Comparison of ENCODE assay signal across 8 mouse cellular contexts in the genomic region with DNA sequence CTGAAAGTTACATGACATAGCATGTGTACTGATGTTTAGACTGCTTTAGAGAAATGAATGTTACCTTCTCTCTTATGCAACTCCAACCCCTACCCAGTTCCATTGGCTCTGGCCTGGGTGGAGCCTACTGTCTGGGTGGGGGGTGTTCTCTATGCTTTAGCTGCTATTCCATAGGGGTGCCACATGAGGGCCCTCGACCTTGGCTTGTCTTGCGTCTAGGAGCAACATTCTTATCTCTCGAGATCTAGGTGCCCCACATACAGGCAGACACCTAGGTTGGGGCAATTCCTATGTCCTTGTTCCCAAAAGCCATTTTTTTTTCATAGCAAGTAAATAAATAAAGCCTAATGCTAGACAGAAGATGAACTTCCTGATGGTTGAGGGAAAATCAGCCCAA. TPM values are rescaled to one million over a fixed set of nuclear protein-coding genes. Genes with fewer than 3 reads are reported as not detected.
DNase-seq lines count a peak whose midpoint lies in the region; ATAC-seq and TF ChIP-seq lines count a peak whose summit lies in the region.

No protein-coding gene starts in this region.

- peaks cover 18% of the 10 kb centered on the region for H3K4me1 ChIP-seq in hindbrain, embryonic 16.5 days (ENCODE audit: control insufficient read depth, insufficient read depth, low read depth, low read length)
- H3K4me1 ChIP-seq in midbrain, embryonic 11.5 days (ENCODE audit: control insufficient read depth, insufficient read depth, low read length): peaks cover 22% of the 10 kb centered on the region
- H3K4me1 ChIP-seq in kidney, embryonic 14.5 days (ENCODE audit: control insufficient read depth, insufficient read depth, low read length): peaks cover 10% of the 10 kb centered on the region; the same call in 1 of the 2 replicates

- 3% methylated on average over 3 of the region's 3 CpGs for WGBS in hindbrain, embryonic 16.5 days
- WGBS in midbrain, embryonic 11.5 days: 2% methylated on average over 3 of the region's 3 CpGs
- 1% methylated on average over 3 of the region's 3 CpGs for WGBS in kidney, embryonic 14.5 days

- H3K27me3 ChIP-seq in hindbrain, embryonic 16.5 days (replicated peaks; ENCODE audit: control insufficient read depth, insufficient read depth, low read length): no peaks in the 10 kb centered on the region
- peaks cover 37% of the 10 kb centered on the region for H3K27me3 ChIP-seq in midbrain, embryonic 11.5 days (ENCODE audit: control insufficient read depth, insufficient read depth, low read length)
- peaks cover 48% of the 10 kb centered on the region for H3K27me3 ChIP-seq in kidney, embryonic 14.5 days (ENCODE audit: control insufficient read depth, insufficient read depth, low read length)

- H3K27ac ChIP-seq in layer of hippocampus, adult 2 months: peak overlapping the region; percentile 98
- peak overlapping the region; percentile 82; the same call in 1 of the 2 replicates for H3K27ac ChIP-seq in hindbrain, embryonic 16.5 days (ENCODE audit: low read depth, low read length)
- no peak overlapping the region for H3K27ac ChIP-seq in midbrain, embryonic 11.5 days (ENCODE audit: low read depth, low read length)
- H3K27ac ChIP-seq in kidney, embryonic 14.5 days (ENCODE audit: low read depth, low read length): no peak overlapping the region

- H3K9me3 ChIP-seq in hindbrain, embryonic 16.5 days (ENCODE audit: control insufficient read depth, low read length): no peaks in the 10 kb centered on the region
- H3K9me3 ChIP-seq in midbrain, embryonic 11.5 days (ENCODE audit: control insufficient read depth, low read length): no peaks in the 10 kb centered on the region
- H3K9me3 ChIP-seq in kidney, embryonic 14.5 days (ENCODE audit: control insufficient read depth, low read length): no peaks in the 10 kb centered on the region

- H3K9ac ChIP-seq in hindbrain, embryonic 16.5 days (ENCODE audit: low read depth, low read length): no peak overlapping the region; the same call in 1 of the 2 replicates
- H3K9ac ChIP-seq in midbrain, embryonic 11.5 days (ENCODE audit: low read length): no peak overlapping the region
- no peak overlapping the region for H3K9ac ChIP-seq in kidney, embryonic 14.5 days (ENCODE audit: low read depth, low read length)

- no peaks in the 10 kb centered on the region for H3K36me3 ChIP-seq in hindbrain, embryonic 16.5 days (ENCODE audit: control insufficient read depth, insufficient read depth, low read length)
- no peaks in the 10 kb centered on the region for H3K36me3 ChIP-seq in midbrain, embryonic 11.5 days (ENCODE audit: control insufficient read depth, insufficient read depth, low read length)
- H3K36me3 ChIP-seq in kidney, embryonic 14.5 days (ENCODE audit: control insufficient read depth, insufficient read depth, low read length): no peaks in the 10 kb centered on the region

- peak overlapping the region; percentile 67; the same call in 1 of the 2 replicates for H3K4me3 ChIP-seq in layer of hippocampus, adult 2 months
- no peak overlapping the region; the same call in 1 of the 2 replicates for H3K4me3 ChIP-seq in hindbrain, embryonic 16.5 days (ENCODE audit: low read length)
- H3K4me3 ChIP-seq in midbrain, embryonic 11.5 days (ENCODE audit: low read depth, low read length): no peak overlapping the region
- H3K4me3 ChIP-seq in kidney, embryonic 14.5 days (ENCODE audit: low read length): no peak overlapping the region

- peak; percentile 57 to 65 for DNase-seq in layer of hippocampus, adult 2 months (ENCODE audit: low spot score in 2 of 2)
- DNase-seq in layer of hippocampus, postnatal 36 days: no peak
- no peak for DNase-seq in midbrain, embryonic 11.5 days (ENCODE audit: low spot score, missing footprints)
- peak; percentile 78 to 83 for DNase-seq in spleen, postnatal 36 days (ENCODE audit: low spot score in 2 of 2)
- no peak for DNase-seq in kidney, postnatal 14 days

- peak overlapping the region; percentile 93 for H3K4me2 ChIP-seq in hindbrain, embryonic 16.5 days (ENCODE audit: low read length)
- peak overlapping the region; percentile 50 for H3K4me2 ChIP-seq in midbrain, embryonic 11.5 days
- no peak overlapping the region for H3K4me2 ChIP-seq in kidney, embryonic 14.5 days (replicated peaks; ENCODE audit: low read depth, low read length)

- TF ChIP-seq CTCF in layer of hippocampus, adult 2 months (conservative IDR thresholded peaks at IDR 0.05): peak; percentile 74

- ATAC-seq in activated CD4-positive, CD25-positive, alpha-beta regulatory T cell, adult 4 months: peak; percentile 8
- no peak for ATAC-seq in hindbrain, embryonic 16.5 days
- no peak for ATAC-seq in midbrain, embryonic 11.5 days (ENCODE audit: low FRiP score)
- no peak for ATAC-seq in kidney, embryonic 14.5 days (ENCODE audit: low FRiP score, low TSS enrichment)

RNA-seq across cellular contexts. Expression of a gene that starts 0.7 kb away (rescaled TPM):
- 100 to 1,000 TPM; 155 to 175 TPM for total RNA-seq in layer of hippocampus, adult 2 months (2021)
- total RNA-seq in layer of hippocampus, postnatal 36 days (2021): 100 to 1,000 TPM; 146 to 163 TPM
- 1 to 10 TPM; 1.6 to 2.4 TPM for polyA plus RNA-seq in activated CD4-positive, CD25-positive, alpha-beta regulatory T cell, adult 4 months (2017; shearing (Covaris generic))
- polyA plus RNA-seq in hindbrain, embryonic 16.5 days (2015; fragmentation: Nextera tagmentation; extraction: Ambion mirVana): 38.4 and 46.1 TPM in 2 replicates
- 7.0 and 9.0 TPM in 2 replicates for polyA plus RNA-seq in midbrain, embryonic 11.5 days (2014; fragmentation: Nextera tagmentation; extraction: Ambion mirVana)
- polyA plus RNA-seq in kidney, embryonic 14.5 days (2014; fragmentation: Nextera tagmentation; extraction: Ambion mirVana): 3.0 and 4.2 TPM in 2 replicates

RNA-seq across cellular contexts. Expression of a gene that starts 22.3 kb away (rescaled TPM):
- total RNA-seq in layer of hippocampus, adult 2 months (2021): 10 to 100 TPM; 72.1 to 72.8 TPM
- 10 to 100 TPM; 71.7 to 78.7 TPM for total RNA-seq in layer of hippocampus, postnatal 36 days (2021)
- 100 to 1,000 TPM; 373 to 410 TPM for polyA plus RNA-seq in activated CD4-positive, CD25-positive, alpha-beta regulatory T cell, adult 4 months (2017; shearing (Covaris generic))
- 121 and 130 TPM in 2 replicates for polyA plus RNA-seq in hindbrain, embryonic 16.5 days (2015; fragmentation: Nextera tagmentation; extraction: Ambion mirVana)
- polyA plus RNA-seq in midbrain, embryonic 11.5 days (2014; fragmentation: Nextera tagmentation; extraction: Ambion mirVana): 148 and 163 TPM in 2 replicates
- polyA plus RNA-seq in kidney, embryonic 14.5 days (2014; fragmentation: Nextera tagmentation; extraction: Ambion mirVana): 188 and 200 TPM in 2 replicates

RNA-seq across cellular contexts. Expression of a gene that starts 33.8 kb away (rescaled TPM):
- not detected for total RNA-seq in layer of hippocampus, adult 2 months (2021)
- under 1 TPM; 0.28 to 0.60 TPM for total RNA-seq in layer of hippocampus, postnatal 36 days (2021)
- polyA plus RNA-seq in activated CD4-positive, CD25-positive, alpha-beta regulatory T cell, adult 4 months (2017; shearing (Covaris generic)): not detected
- 0.10 and 0.45 TPM in 2 replicates for polyA plus RNA-seq in hindbrain, embryonic 16.5 days (2015; fragmentation: Nextera tagmentation; extraction: Ambion mirVana)
- 2.6 and 2.9 TPM in 2 replicates for polyA plus RNA-seq in midbrain, embryonic 11.5 days (2014; fragmentation: Nextera tagmentation; extraction: Ambion mirVana)
- 0.41 TPM in 1 of 2 replicates, not detected in the other for polyA plus RNA-seq in kidney, embryonic 14.5 days (2014; fragmentation: Nextera tagmentation; extraction: Ambion mirVana)

Comparison
In these comparisons a context has a peak if more than half of its experiments do, and no peak if none do; other contexts are left out.
1. DNase-seq: peak in layer of hippocampus, adult 2 months (2 of 2) and spleen, postnatal 36 days (2 of 2); none in layer of hippocampus, postnatal 36 days (0 of 2), midbrain, embryonic 11.5 days (single experiment) and kidney, postnatal 14 days (single experiment).
2. H3K27ac ChIP-seq: peak in layer of hippocampus, adult 2 months (single experiment) and hindbrain, embryonic 16.5 days (single experiment); none in midbrain, embryonic 11.5 days (single experiment) and kidney, embryonic 14.5 days (single experiment).